Mouse (Mus musculus): ENCODE data around the gene Adgre4.

GRCm38 (mm10) chr17:55821566-55821965 is 71.8 kb downstream of the Adgre4 start:
- TF ChIP-seq CTCF (IDR thresholded peaks at IDR 0.05; ENCODE audit: low read depth) = no peak
- no peak for TF ChIP-seq EP300 (IDR thresholded peaks at IDR 0.05; ENCODE audit: low read depth)
